Comparison of ENCODE assay signal across 8 mouse cellular contexts in the genomic region with DNA sequence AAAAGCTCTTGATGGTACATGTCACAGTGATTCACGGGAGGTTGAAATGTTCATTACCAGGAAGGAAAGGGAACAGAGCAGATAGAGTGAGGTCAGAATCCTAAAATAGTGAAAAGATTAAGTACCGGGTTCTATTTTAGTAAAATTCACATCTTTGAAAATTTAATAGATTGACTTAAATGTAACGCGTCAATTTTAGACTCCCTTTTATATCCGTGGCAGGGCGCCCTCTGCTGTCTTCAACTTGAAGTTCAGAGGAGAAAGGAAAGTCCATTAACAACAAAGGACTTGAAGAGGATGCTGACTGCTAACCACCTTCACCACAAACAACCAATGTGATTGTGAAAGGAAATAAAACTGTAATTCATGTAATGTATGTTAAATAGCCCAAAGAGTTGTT. TPM values are rescaled to one million over a fixed set of nuclear protein-coding genes. Genes with fewer than 3 reads are reported as not detected.
DNase-seq lines count a peak whose midpoint lies in the region; ATAC-seq and TF ChIP-seq lines count a peak whose summit lies in the region.

No protein-coding gene starts in this region.

- H3K9ac ChIP-seq in forebrain, postnatal 0 days, result no peak overlapping the region
- H3K9ac ChIP-seq in limb, embryonic 11.5 days (ENCODE audit: low read length), result no peak overlapping the region
- H3K9ac ChIP-seq in midbrain, embryonic 16.5 days (ENCODE audit: low read depth, low read length), result no peak overlapping the region

- H3K36me3 ChIP-seq in forebrain, postnatal 0 days (ENCODE audit: insufficient read depth), result no peaks in the 10 kb centered on the region
- H3K36me3 ChIP-seq in limb, embryonic 11.5 days (ENCODE audit: control insufficient read depth, insufficient read depth, low read length), result no peaks in the 10 kb centered on the region
- H3K36me3 ChIP-seq in midbrain, embryonic 16.5 days (ENCODE audit: control insufficient read depth, insufficient read depth, low read length), result no peaks in the 10 kb centered on the region

- TF ChIP-seq CTCF in forebrain, postnatal 0 days (IDR thresholded peaks at IDR 0.05; ENCODE audit: low read depth), result peak; percentile 73

- WGBS in forebrain, postnatal 0 days, result 10% methylated on average over 6 of the region's 6 CpGs
- 20% methylated on average over 6 of the region's 6 CpGs for WGBS in limb, embryonic 11.5 days
- WGBS in midbrain, embryonic 16.5 days, result 14% methylated on average over 6 of the region's 6 CpGs

- no peak overlapping the region for H3K4me2 ChIP-seq in forebrain, postnatal 0 days (ENCODE audit: low read depth)
- H3K4me2 ChIP-seq in limb, embryonic 11.5 days (ENCODE audit: low read depth, severe bottlenecking), result no peak overlapping the region
- 0 out of 2 replicates have a peak overlapping the region, but pooled peaks have one; percentile 9 for H3K4me2 ChIP-seq in midbrain, embryonic 16.5 days (ENCODE audit: low read length)

- no peaks in the 10 kb centered on the region for H3K27me3 ChIP-seq in forebrain, postnatal 0 days (ENCODE audit: insufficient read depth, low read length)
- H3K27me3 ChIP-seq in limb, embryonic 11.5 days (ENCODE audit: control insufficient read depth, insufficient read depth, low read length), result no peaks in the 10 kb centered on the region
- H3K27me3 ChIP-seq in midbrain, embryonic 16.5 days (ENCODE audit: control insufficient read depth, insufficient read depth, low read depth, low read length), result no peaks in the 10 kb centered on the region

- DNase-seq in 3T3-L1 (ENCODE audit: low read depth, low spot score) (peak; percentile 88), ES-CJ7 (ENCODE audit: low read depth, low spot score) (peak; percentile 88)
- DNase-seq in cerebellum, adult 18-20 months, result peak; percentile 84 to 88
- peak; percentile 91 for DNase-seq in forebrain, postnatal 0 days
- peak; percentile 73 for DNase-seq in kidney, adult 18-20 months
- peak; percentile 79 for DNase-seq in limb, embryonic 11.5 days (ENCODE audit: low spot score)
- peak; percentile 80 for DNase-seq in thymus, postnatal 0 days (ENCODE audit: low spot score)

- H3K4me1 ChIP-seq in forebrain, postnatal 0 days (ENCODE audit: insufficient read depth), result peaks cover 9% of the 10 kb centered on the region
- H3K4me1 ChIP-seq in limb, embryonic 11.5 days (ENCODE audit: control insufficient read depth, insufficient read depth, low read length), result peaks cover 8% of the 10 kb centered on the region
- peaks cover 17% of the 10 kb centered on the region for H3K4me1 ChIP-seq in midbrain, embryonic 16.5 days (ENCODE audit: control insufficient read depth, insufficient read depth, low read length)

- no peak overlapping the region for H3K4me3 ChIP-seq in forebrain, postnatal 0 days (ENCODE audit: low read depth, low read length)
- no peak overlapping the region for H3K4me3 ChIP-seq in limb, embryonic 11.5 days (ENCODE audit: low read depth, low read length)
- H3K4me3 ChIP-seq in midbrain, embryonic 16.5 days (ENCODE audit: low read depth, low read length), result no peak overlapping the region

- H3K9me3 ChIP-seq in forebrain, postnatal 0 days (ENCODE audit: low read length), result no peaks in the 10 kb centered on the region
- H3K9me3 ChIP-seq in limb, embryonic 11.5 days (ENCODE audit: control insufficient read depth, low read length), result no peaks in the 10 kb centered on the region
- no peaks in the 10 kb centered on the region for H3K9me3 ChIP-seq in midbrain, embryonic 16.5 days (replicated peaks; ENCODE audit: control insufficient read depth, low read length, poor library complexity, severe bottlenecking)

- H3K27ac ChIP-seq in forebrain, postnatal 0 days (ENCODE audit: low read depth, low read length), result peak overlapping the region; percentile 42; the same call in 1 of the 2 replicates
- no peak overlapping the region for H3K27ac ChIP-seq in limb, embryonic 11.5 days (replicated peaks; ENCODE audit: low read depth, low read length)
- no peak overlapping the region for H3K27ac ChIP-seq in midbrain, embryonic 16.5 days (ENCODE audit: low read length)

- peak; percentile 24 for ATAC-seq in forebrain, postnatal 0 days
- ATAC-seq in limb, embryonic 11.5 days (ENCODE audit: insufficient number of reproducible peaks, low FRiP score, low TSS enrichment, low read depth), result no peak
- ATAC-seq in midbrain, embryonic 16.5 days, result no peak

RNA-seq across cellular contexts. Expression of gene Klhdc4, which starts 3.1 kb away (rescaled TPM):
- 46.1 and 51.4 TPM in 2 replicates for total RNA-seq in forebrain, postnatal 0 days (2014; rRNA removed)
- 40.1 and 40.3 TPM in 2 replicates for polyA plus RNA-seq in forebrain, postnatal 0 days (2015; fragmentation: Nextera tagmentation; extraction: Ambion mirVana)
- 52.8 and 60.8 TPM in 2 replicates for polyA plus RNA-seq in limb, embryonic 11.5 days (2014; fragmentation: Nextera tagmentation; extraction: Ambion mirVana)
- 42.1 and 43.3 TPM in 2 replicates for polyA plus RNA-seq in midbrain, embryonic 16.5 days (2015; fragmentation: Nextera tagmentation; extraction: Ambion mirVana)
- polyA plus RNA-seq in thymus, postnatal 0 days (2015; fragmentation: Nextera tagmentation; extraction: Ambion mirVana), result 31.6 and 32.7 TPM in 2 replicates
